Mouse (Mus musculus): ENCODE results near the gene Ablim2.

DNA sequence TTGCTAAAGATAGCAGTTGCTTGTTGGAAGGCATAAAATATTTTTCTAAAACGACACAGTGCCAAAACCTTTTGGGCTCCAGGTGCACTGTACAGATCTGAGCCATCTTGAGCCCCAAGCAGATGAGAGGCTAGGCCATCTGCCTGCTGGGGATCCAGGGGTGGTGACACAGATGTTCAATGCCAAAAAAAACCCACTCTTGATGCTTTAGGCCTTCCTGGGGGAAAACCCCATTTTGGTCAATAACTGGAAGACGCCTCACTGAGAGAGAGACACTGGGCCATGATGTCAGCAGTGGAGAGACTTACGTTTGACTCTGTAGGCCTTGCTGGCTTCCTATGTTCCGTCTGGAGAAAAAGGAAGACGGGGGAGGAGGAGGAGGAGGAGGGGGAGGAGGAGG is 59.6 kb downstream of the Ablim2 start:
- TF ChIP-seq CTCF (IDR thresholded peaks at IDR 0.05; ENCODE audit: low read depth) (no peak), EP300 (IDR thresholded peaks at IDR 0.05; ENCODE audit: low read depth) (no peak)
